Mouse (Mus musculus): ENCODE data around the gene Vmn1r66. TPM values are rescaled to one million over a fixed set of nuclear protein-coding genes. Genes with fewer than 3 reads are reported as not detected.
"Not testable (repeated sequence)": the region's sequence is repeated elsewhere in the genome, so short reads cannot be mapped to it uniquely, and the experiment has no call there.

The Vmn1r66 gene
- polyA plus RNA-seq (2015; fragmentation: Nextera tagmentation; extraction: Ambion mirVana), result not detected in 2 replicates

DNA sequence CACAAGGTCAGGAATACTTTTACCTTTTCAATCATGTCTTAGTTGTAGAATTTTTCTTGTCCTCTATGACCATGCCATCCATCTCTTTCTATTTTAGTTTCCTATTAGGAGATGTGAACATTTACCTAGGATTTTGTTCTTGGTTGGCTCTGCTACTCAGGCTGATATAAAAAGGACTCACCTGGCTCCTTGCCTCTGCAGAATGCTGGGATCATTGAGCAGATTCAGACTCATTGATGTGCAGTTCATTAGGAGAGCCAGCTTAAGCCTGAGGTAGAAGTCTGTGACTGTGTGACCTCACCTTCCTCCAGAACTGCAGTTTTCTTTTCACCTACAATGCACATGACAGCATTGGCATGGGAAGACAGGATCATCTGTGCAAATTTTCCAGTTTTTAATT lies at the start of gene Vmn1r66:
Vmn1r66 (minus strand) TSS at position 101 of the 400 bp plus-strand sequence.
- Histone ChIP-seq H3K4me3 (replicated peaks) (no peak within 1 kb of the TSS), H3K9ac (no peak within 1 kb of the TSS), H3K27me3 (no peaks in the 10 kb centered on the region), H3K27ac (no peak within 1 kb of the TSS), H3K36me3 (no peaks in the 10 kb centered on the region), H3K4me1 (no peaks in the 10 kb centered on the region), H3K4me2 (no peak within 1 kb of the TSS), H3K9me3 (replicated peaks) (0 out of 2 replicates have a peak, but pooled peaks cover 6% of the 10 kb centered on the region)
- no peak for ATAC-seq (replicated peaks; ENCODE audit: low FRiP score)

DNA sequence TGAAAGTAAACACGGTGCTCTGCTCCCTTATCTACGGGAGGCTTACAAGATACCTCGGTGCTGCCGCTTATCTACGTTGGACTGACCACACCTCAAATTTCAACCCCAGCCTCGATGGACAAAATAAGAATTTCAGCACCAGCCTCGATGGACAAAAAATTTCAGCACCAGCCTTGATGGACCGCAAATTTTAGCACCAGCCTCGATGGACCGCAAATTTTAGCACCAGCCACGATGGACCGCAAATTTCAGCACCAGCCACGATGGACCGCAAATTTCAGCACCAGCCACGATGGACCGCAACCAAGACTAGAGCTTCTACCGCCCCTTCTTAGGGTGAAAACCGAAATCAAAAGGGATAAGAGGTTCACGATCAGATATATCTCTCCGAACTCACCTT lies 47.7 kb upstream of the Vmn1r66 start:
- H3K36me3 ChIP-seq; H3K4me2 ChIP-seq; H3K4me3 ChIP-seq (replicated peaks); H3K27me3 ChIP-seq; H3K4me1 ChIP-seq; ATAC-seq (replicated peaks; ENCODE audit: low FRiP score); H3K27ac ChIP-seq; H3K9ac ChIP-seq: not testable (repeated sequence)
- H3K9me3 ChIP-seq (replicated peaks), result peaks cover 19% of the 10 kb centered on the region
- 75% methylated on average over 20 of the region's 20 CpGs for WGBS

DNA sequence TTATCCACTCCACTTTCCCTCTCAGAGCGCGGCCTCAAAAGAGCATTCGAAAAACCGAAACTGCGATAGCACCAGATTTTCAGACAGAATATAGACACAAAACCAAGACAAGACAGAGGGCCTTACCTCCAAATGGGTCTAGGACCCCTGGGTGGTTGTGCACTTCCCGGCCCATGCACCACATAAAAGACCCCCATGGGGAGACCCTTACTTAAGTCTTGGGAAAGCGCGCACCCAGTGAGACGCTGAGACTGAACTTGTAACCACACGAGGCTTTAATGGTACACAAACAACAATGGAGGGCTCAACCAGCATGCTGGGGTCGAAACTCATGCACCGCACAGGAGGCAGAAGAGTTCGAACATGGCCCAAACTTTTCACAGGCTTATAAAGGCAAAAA lies 25.7 kb downstream of the Vmn1r66 start:
- Histone ChIP-seq H3K36me3 (no peaks in the 10 kb centered on the region), H3K27ac (no peak overlapping the region), H3K9me3 (replicated peaks) (peaks cover 19% of the 10 kb centered on the region), H3K9ac (no peak overlapping the region), H3K4me2 (no peak overlapping the region), H3K27me3 (no peaks in the 10 kb centered on the region), H3K4me1 (no peaks in the 10 kb centered on the region), H3K4me3 (replicated peaks) (no peak overlapping the region)
- no peak for ATAC-seq (replicated peaks; ENCODE audit: low FRiP score)
- 95% methylated on average over 13 of the region's 13 CpGs for WGBS

DNA sequence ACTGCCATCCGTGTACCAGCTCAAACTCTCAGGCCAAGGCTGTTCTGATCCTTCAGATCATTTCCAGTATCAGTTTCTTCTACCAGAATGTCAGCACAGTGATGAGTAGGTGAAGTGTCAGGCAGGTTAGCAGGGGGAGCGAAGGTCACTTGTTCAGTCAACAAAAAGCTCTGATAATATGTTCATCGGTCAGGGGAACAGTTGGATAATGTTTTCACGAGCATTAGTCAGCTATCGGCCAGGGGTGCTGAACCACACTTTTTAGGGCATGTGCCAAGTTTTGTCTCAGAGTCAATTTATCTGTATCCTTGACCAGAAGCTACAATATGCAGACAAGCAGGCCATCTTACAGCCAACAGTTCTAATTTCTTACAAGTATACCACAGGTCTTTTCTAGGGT lies 28.7 kb downstream of the Vmn1r66 start:
- no peak overlapping the region for H3K4me2 ChIP-seq
- 83% methylated on average over 5 of the region's 5 CpGs for WGBS
- H3K9me3 ChIP-seq (replicated peaks), result peaks cover 27% of the 10 kb centered on the region
- H3K4me1 ChIP-seq, result no peaks in the 10 kb centered on the region
- no peaks in the 10 kb centered on the region for H3K27me3 ChIP-seq
- H3K9ac ChIP-seq, result no peak overlapping the region
- H3K27ac ChIP-seq, result no peak overlapping the region
- no peaks in the 10 kb centered on the region for H3K36me3 ChIP-seq
- H3K4me3 ChIP-seq (replicated peaks), result no peak overlapping the region
- no peak for ATAC-seq (replicated peaks; ENCODE audit: low FRiP score)

Other genes with a start within 250 kb of the Vmn1r66 start
- not detected in 2 replicates for gene Vmn2r50, start 224.7 kb downstream of the Vmn1r66 start, polyA plus RNA-seq (2015; fragmentation: Nextera tagmentation; extraction: Ambion mirVana)
- not detected in 2 replicates for gene Vmn2r51, start 172.3 kb downstream of the Vmn1r66 start, polyA plus RNA-seq (2015; fragmentation: Nextera tagmentation; extraction: Ambion mirVana)
- not detected in 2 replicates for gene Vmn2r52, start 101.4 kb downstream of the Vmn1r66 start, polyA plus RNA-seq (2015; fragmentation: Nextera tagmentation; extraction: Ambion mirVana)
- not detected in 2 replicates for gene Vmn1r67, start 165.3 kb upstream of the Vmn1r66 start, polyA plus RNA-seq (2015; fragmentation: Nextera tagmentation; extraction: Ambion mirVana)
- gene Zik1, start 217.4 kb upstream of the Vmn1r66 start, polyA plus RNA-seq (2015; fragmentation: Nextera tagmentation; extraction: Ambion mirVana), result 12.3 and 12.5 TPM in 2 replicates